In genomic region chr14:118855141-118855800, GRCm38 (mm10) we compare ENCODE assay signal across 8 mouse cellular contexts.
DNase-seq lines count a peak whose midpoint lies in the region; ATAC-seq and TF ChIP-seq lines count a peak whose summit lies in the region.

No protein-coding gene starts in this region.

- peak; percentile 40 for ATAC-seq in forebrain, embryonic 14.5 days
- ATAC-seq in liver, embryonic 11.5 days (replicated peaks; ENCODE audit: low FRiP score) = peak; percentile 29; the same call in 1 of the 2 replicates

- peak overlapping the region; percentile 54 for H3K9ac ChIP-seq in forebrain, embryonic 14.5 days (ENCODE audit: low read length)
- peak overlapping the region; percentile 34; the same call in 1 of the 2 replicates for H3K9ac ChIP-seq in liver, embryonic 11.5 days (ENCODE audit: low read depth, low read length)

- peak overlapping the region; percentile 64 for H3K4me3 ChIP-seq in kidney, adult 2 months (ENCODE audit: insufficient read depth, low read depth, low read length)
- peak overlapping the region; percentile 44 for H3K4me3 ChIP-seq in forebrain, embryonic 14.5 days (ENCODE audit: low read depth, low read length)
- H3K4me3 ChIP-seq in liver, embryonic 11.5 days (ENCODE audit: low read depth, low read length) = peak overlapping the region; percentile 64

- no peaks in the 10 kb centered on the region for H3K9me3 ChIP-seq in forebrain, embryonic 14.5 days (replicated peaks; ENCODE audit: control insufficient read depth, low read length)
- H3K9me3 ChIP-seq in liver, embryonic 11.5 days (ENCODE audit: control insufficient read depth, low read length) = no peaks in the 10 kb centered on the region

- H3K4me1 ChIP-seq in kidney, adult 2 months (ENCODE audit: control insufficient read depth, insufficient read depth, low read length) = peaks cover 5% of the 10 kb centered on the region; the same call in 1 of the 2 replicates
- H3K4me1 ChIP-seq in forebrain, embryonic 14.5 days (ENCODE audit: control insufficient read depth, insufficient read depth, low read length) = peaks cover 14% of the 10 kb centered on the region; the same call in 1 of the 2 replicates
- H3K4me1 ChIP-seq in liver, embryonic 11.5 days (replicated peaks; ENCODE audit: control insufficient read depth, insufficient read depth, low read length) = peaks cover 14% of the 10 kb centered on the region

- 21% methylated on average over 28 of the region's 28 CpGs for WGBS in kidney, adult 2 months
- WGBS in forebrain, embryonic 14.5 days = 1% methylated on average over 28 of the region's 28 CpGs
- 3% methylated on average over 28 of the region's 28 CpGs for WGBS in liver, embryonic 11.5 days

- TF ChIP-seq POLR2A in kidney, adult 2 months (IDR thresholded peaks at IDR 0.05; ENCODE audit: low read depth, low read length) = no peak

- peak overlapping the region; percentile 29 for H3K27ac ChIP-seq in kidney, adult 2 months (ENCODE audit: insufficient read depth, low read depth, low read length)
- H3K27ac ChIP-seq in forebrain, embryonic 14.5 days (ENCODE audit: low read depth, low read length) = no peak overlapping the region
- H3K27ac ChIP-seq in liver, embryonic 11.5 days (ENCODE audit: low read depth, low read length) = no peak overlapping the region

- DNase-seq in kidney, adult 2 months = no peak
- no peak for DNase-seq in kidney, adult 8-10 months
- peak; percentile 20 for DNase-seq in Muller cell, postnatal 12 days (ENCODE audit: inconsistent ontology term)
- no peak for DNase-seq in forebrain, embryonic 14.5 days (ENCODE audit: low spot score)
- DNase-seq in liver, embryonic 11.5 days (ENCODE audit: low spot score) = peak; percentile 44
- peak; percentile 55 for DNase-seq in retina, embryonic 14.5 days (ENCODE audit: low spot score)
- DNase-seq in adrenal gland, postnatal 4 days (ENCODE audit: low spot score in 2 of 2) = no peak
- DNase-seq in layer of hippocampus, adult 8-10 months (ENCODE audit: low spot score in 2 of 2) = no peak

- H3K27me3 ChIP-seq in kidney, adult 2 months (replicated peaks; ENCODE audit: control insufficient read depth, insufficient read depth, low read length) = no peaks in the 10 kb centered on the region
- peaks cover 12% of the 10 kb centered on the region for H3K27me3 ChIP-seq in forebrain, embryonic 14.5 days (replicated peaks; ENCODE audit: control insufficient read depth, insufficient read depth, low read length)
- H3K27me3 ChIP-seq in liver, embryonic 11.5 days (replicated peaks; ENCODE audit: control insufficient read depth, insufficient read depth, low read length) = peaks cover 28% of the 10 kb centered on the region

- no peak for TF ChIP-seq CTCF in kidney, adult 2 months (conservative IDR thresholded peaks at IDR 0.05; ENCODE audit: insufficient read depth, insufficient read length, low read depth, low read length)

- H3K4me2 ChIP-seq in forebrain, embryonic 14.5 days (ENCODE audit: low read length) = peak overlapping the region; percentile 97
- H3K4me2 ChIP-seq in liver, embryonic 11.5 days = peak overlapping the region; percentile 98

- H3K36me3 ChIP-seq in kidney, adult 2 months (ENCODE audit: control insufficient read depth, insufficient read depth, low read length) = no peaks in the 10 kb centered on the region
- H3K36me3 ChIP-seq in forebrain, embryonic 14.5 days (ENCODE audit: control insufficient read depth, insufficient read depth, low read length) = no peaks in the 10 kb centered on the region
- no peaks in the 10 kb centered on the region for H3K36me3 ChIP-seq in liver, embryonic 11.5 days (ENCODE audit: control insufficient read depth, insufficient read depth, low read length)

Comparison
In these comparisons a context has a peak if more than half of its experiments do, and no peak if none do; other contexts are left out.
1. DNase-seq: peak in Muller cell, postnatal 12 days (single experiment), liver, embryonic 11.5 days (single experiment) and retina, embryonic 14.5 days (single experiment); none in kidney, adult 2 months (single experiment), kidney, adult 8-10 months (0 of 2), forebrain, embryonic 14.5 days (single experiment), adrenal gland, postnatal 4 days (0 of 2) and layer of hippocampus, adult 8-10 months (0 of 2).
2. Peak in every context shown above with its lines, with median percentiles within 50 percentile points of each other: H3K4me3 ChIP-seq.